Mouse (Mus musculus): ENCODE results near the gene Gm10490. TPM values are rescaled to one million over a fixed set of nuclear protein-coding genes. Genes with fewer than 3 reads are reported as not detected.

The Gm10490 gene
- polyA plus RNA-seq, 1 experiment from 2014 or later, result not detected

DNA sequence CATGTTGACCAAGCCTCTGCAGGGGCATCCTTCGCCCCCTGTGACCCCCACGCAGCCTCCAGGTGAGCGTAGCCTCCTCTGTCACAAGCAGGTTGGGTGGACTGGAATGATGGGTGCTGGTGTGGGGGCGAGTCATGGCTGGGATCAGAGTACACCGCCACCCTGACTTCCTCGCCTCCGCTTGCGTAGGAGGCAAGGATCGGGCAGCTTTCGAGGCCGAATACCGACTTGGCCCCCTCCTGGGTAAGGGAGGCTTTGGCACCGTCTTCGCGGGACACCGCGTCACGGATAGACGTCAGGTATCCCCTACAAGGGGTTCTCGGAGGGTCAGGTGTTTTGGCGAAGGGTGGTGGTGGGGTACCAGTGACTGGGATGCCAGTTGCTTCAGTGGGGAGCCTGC, 30.8 kb upstream of the Gm10490 start:
- H3K9me3 ChIP-seq (ENCODE audit: control insufficient read depth, low read length), result no peaks in the 10 kb centered on the region
- H3K36me3 ChIP-seq (ENCODE audit: control insufficient read depth, insufficient read depth, low read length), result no peaks in the 10 kb centered on the region
- DNase-seq (ENCODE audit: low spot score, missing footprints), result no peak
- H3K27me3 ChIP-seq (ENCODE audit: control insufficient read depth, insufficient read depth, low read length), result no peaks in the 10 kb centered on the region
- ATAC-seq (ENCODE audit: low FRiP score), result peak; percentile 54; the same call in 1 of the 2 replicates
- peak overlapping the region; percentile 50; the same call in 1 of the 2 replicates for H3K9ac ChIP-seq (ENCODE audit: low read length)
- peak overlapping the region; percentile 82 for H3K4me2 ChIP-seq
- peaks cover 7% of the 10 kb centered on the region; the same call in 1 of the 2 replicates for H3K4me1 ChIP-seq (ENCODE audit: control insufficient read depth, insufficient read depth, low read length)
- peak overlapping the region; percentile 42 for H3K4me3 ChIP-seq (ENCODE audit: low read depth, low read length)
- 22% methylated on average over 21 of the region's 21 CpGs for WGBS
- H3K27ac ChIP-seq (ENCODE audit: low read depth, low read length), result no peak overlapping the region

DNA sequence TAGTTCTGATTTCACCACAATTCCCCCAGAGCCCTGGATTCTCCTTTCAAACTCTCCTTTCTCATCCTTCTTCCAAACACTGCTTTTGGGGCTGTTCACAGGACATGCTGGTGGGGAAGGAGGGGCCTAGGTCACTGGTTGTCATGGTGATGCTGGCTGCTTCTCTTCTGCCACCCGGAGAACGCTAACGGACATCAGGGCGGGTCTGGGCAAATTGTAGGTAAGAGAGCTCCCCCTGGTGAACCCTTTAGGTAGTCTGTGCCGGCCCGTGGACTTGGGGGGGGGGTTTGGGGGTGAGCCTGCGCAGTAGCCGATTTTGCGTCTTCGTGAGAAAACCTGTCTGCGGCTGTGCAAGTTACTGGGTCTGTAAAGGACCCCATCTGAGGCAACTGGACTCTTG, 29.5 kb upstream of the Gm10490 start:
- WGBS, result 8% methylated on average over 11 of the region's 11 CpGs
- ATAC-seq (ENCODE audit: low FRiP score), result peak; percentile 73
- H3K9ac ChIP-seq (ENCODE audit: low read length), result no peak overlapping the region

DNA sequence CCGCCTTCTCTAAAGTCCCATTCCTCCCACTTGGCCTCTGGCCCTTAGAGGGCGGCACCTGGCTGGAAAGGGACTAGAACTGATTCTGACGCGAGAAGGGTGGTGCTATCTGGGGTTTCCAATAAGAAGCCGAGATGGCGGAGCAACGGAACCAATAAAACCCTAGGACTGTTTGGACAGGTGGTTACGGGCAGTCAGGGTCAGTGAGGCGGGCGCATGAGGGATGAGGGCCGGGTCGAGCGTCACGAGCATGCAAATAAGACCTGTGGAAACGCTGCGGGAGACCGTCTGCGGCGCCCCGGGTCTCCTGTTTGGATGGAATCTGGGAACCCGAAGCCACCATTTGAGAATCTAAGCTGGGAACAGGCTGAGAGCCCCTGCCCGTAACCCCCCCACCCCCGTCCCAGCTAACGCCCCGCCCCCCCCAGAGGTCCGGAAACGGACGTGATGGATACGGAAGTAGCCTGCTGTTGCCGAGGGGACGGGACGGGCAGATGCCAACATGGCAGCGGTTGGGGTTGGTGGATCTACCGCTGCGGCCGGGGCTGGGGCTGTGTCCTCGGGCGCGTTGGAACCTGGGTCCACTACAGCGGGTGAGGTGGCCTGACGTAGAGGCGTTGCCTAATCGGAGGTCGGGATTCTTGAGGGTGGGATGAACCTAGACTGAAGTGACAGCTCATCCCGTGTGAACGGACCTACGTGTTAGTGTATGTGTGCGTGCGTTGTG, 25.3 kb upstream of the Gm10490 start, which contains the start of gene Slc35a2:
Gene Slc35a2, plus strand, starts transcription at position 188 of the 727 bp plus-strand sequence.
- no peaks in the 10 kb centered on the region for H3K27me3 ChIP-seq (ENCODE audit: control insufficient read depth, insufficient read depth, low read length)
- no peaks in the 10 kb centered on the region for H3K9me3 ChIP-seq (ENCODE audit: control insufficient read depth, low read length)
- H3K36me3 ChIP-seq (ENCODE audit: control insufficient read depth, insufficient read depth, low read length), result no peaks in the 10 kb centered on the region
- peak within 1 kb of the TSS; percentile 50 for H3K4me3 ChIP-seq (ENCODE audit: low read depth, low read length)
- 18% methylated on average over 47 of the region's 49 CpGs for WGBS
- peak within 1 kb of the TSS; percentile 37 for H3K9ac ChIP-seq (ENCODE audit: low read length)
- DNase-seq (ENCODE audit: low spot score, missing footprints) (peak; percentile 94), ATAC-seq (ENCODE audit: low FRiP score) (peak; percentile 88)
- H3K4me2 ChIP-seq, result peak within 1 kb of the TSS; percentile 56
- H3K4me1 ChIP-seq (ENCODE audit: control insufficient read depth, insufficient read depth, low read length), result peaks cover 5% of the 10 kb centered on the region; the same call in 1 of the 2 replicates
- peak within 1 kb of the TSS; percentile 59; the same call in 1 of the 2 replicates for H3K27ac ChIP-seq (ENCODE audit: low read depth, low read length)

More for the DNA sequence above, 29.5 kb upstream of the Gm10490 start:
- H3K4me2 ChIP-seq, result peak overlapping the region; percentile 82
- H3K4me1 ChIP-seq (ENCODE audit: control insufficient read depth, insufficient read depth, low read length), result peaks cover 7% of the 10 kb centered on the region; the same call in 1 of the 2 replicates
- H3K9me3 ChIP-seq (ENCODE audit: control insufficient read depth, low read length), result no peaks in the 10 kb centered on the region
- H3K36me3 ChIP-seq (ENCODE audit: control insufficient read depth, insufficient read depth, low read length), result no peaks in the 10 kb centered on the region
- no peaks in the 10 kb centered on the region for H3K27me3 ChIP-seq (ENCODE audit: control insufficient read depth, insufficient read depth, low read length)
- H3K27ac ChIP-seq (ENCODE audit: low read depth, low read length), result no peak overlapping the region
- peak overlapping the region; percentile 42 for H3K4me3 ChIP-seq (ENCODE audit: low read depth, low read length)
- peak; percentile 91 for DNase-seq (ENCODE audit: low spot score, missing footprints)

DNA sequence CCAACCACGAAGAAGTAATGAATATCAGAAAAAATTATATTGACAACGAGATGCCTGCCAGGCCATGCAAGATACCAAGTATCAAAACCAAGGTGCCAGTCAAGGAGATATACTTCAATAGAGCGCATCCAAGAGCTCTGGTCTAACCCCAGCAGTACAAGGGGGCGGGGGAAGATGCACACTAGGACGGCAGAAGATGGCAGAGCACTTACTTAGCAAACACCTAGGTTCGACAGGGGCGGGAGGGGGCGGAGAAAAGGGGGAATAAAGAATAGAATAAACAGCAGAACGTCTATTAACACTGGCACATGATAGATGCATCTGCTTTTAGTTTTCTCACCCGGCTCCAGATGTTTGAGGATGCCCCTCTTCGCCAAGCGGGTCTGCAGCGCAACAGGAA, 11.1 kb upstream of the Gm10490 start:
- H3K36me3 ChIP-seq (ENCODE audit: control insufficient read depth, insufficient read depth, low read length), result 0 out of 2 replicates have a peak, but pooled peaks cover 3% of the 10 kb centered on the region
- DNase-seq (ENCODE audit: low spot score, missing footprints) (no peak), ATAC-seq (ENCODE audit: low FRiP score) (no peak)
- H3K27me3 ChIP-seq (ENCODE audit: control insufficient read depth, insufficient read depth, low read length), result no peaks in the 10 kb centered on the region
- H3K4me2 ChIP-seq, result peak overlapping the region; percentile 49
- no peaks in the 10 kb centered on the region; the same call in 1 of the 2 replicates for H3K4me1 ChIP-seq (ENCODE audit: control insufficient read depth, insufficient read depth, low read length)
- peak overlapping the region; percentile 66 for H3K9ac ChIP-seq (ENCODE audit: low read length)
- H3K4me3 ChIP-seq (ENCODE audit: low read depth, low read length), result peak overlapping the region; percentile 52
- no peaks in the 10 kb centered on the region for H3K9me3 ChIP-seq (ENCODE audit: control insufficient read depth, low read length)
- no peak overlapping the region for H3K27ac ChIP-seq (ENCODE audit: low read depth, low read length)
- 46% methylated on average over 11 of the region's 13 CpGs for WGBS

DNA sequence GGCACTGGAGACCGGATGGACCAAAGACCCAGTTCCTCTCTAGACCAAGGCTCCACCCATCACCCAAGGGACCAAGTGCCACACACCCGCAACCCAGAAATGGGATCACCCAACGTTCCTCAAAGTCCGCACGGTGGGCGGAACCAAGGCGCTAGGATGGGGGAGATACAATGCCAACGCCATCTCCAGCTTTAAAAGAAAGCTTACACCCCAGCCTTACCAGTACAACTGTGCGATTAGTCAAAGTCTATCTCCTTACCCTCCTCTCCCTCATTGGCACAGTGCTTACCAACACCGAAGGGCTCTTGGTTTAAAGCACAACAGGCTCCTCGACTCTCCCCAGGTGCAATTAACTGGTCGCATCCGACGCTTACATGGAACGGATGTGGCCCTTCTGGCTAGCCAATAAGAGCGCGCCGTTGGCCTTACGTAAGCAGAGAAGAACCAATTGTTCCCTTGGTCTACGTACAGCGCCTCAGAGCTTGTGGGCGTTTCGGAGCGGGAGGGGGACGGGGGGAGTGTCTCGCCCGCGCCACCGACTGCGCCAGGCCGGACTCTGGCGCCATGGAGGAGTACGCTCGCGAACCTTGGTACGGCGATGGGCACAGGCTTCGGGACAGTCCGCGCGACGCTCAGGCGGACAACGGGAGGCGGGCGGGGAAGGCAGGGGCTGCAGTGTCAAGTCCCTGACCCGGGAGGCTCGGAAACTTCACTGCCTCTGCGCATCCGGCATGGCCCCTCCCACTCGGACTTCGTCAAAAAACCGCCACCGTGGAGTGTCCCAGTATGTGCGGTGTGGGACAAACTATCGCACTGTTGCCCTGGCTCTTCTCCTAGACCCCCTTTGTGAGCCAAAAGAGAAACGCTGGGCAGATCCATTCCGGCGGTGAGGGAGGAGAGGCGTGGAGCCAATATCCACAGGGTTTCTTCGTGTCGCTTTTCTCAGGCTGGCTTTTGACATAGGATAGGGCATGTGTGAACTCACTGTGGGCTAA, 10.2 kb upstream of the Gm10490 start, which contains the start of the genes Pqbp1 and Timm17b:
Gene Pqbp1, minus strand, starts transcription at position 390 of the 995 bp plus-strand sequence.
Gene Timm17b, plus strand, starts transcription at position 478 of the 995 bp plus-strand sequence.
- ATAC-seq (ENCODE audit: low FRiP score), result peak; percentile 98
- no peaks in the 10 kb centered on the region; the same call in 1 of the 2 replicates for H3K4me1 ChIP-seq (ENCODE audit: control insufficient read depth, insufficient read depth, low read length)
- DNase-seq (ENCODE audit: low spot score, missing footprints), result peak; percentile 97
- H3K9me3 ChIP-seq (ENCODE audit: control insufficient read depth, low read length), result no peaks in the 10 kb centered on the region
- peak within 1 kb of the TSS; percentile 67; the same call in 1 of the 2 replicates for H3K27ac ChIP-seq (ENCODE audit: low read depth, low read length)
- H3K27me3 ChIP-seq (ENCODE audit: control insufficient read depth, insufficient read depth, low read length), result no peaks in the 10 kb centered on the region
- peak within 1 kb of the TSS; percentile 66 for H3K9ac ChIP-seq (ENCODE audit: low read length)
- H3K4me3 ChIP-seq (ENCODE audit: low read depth, low read length), result peak within 1 kb of the TSS; percentile 52
- 0 out of 2 replicates have a peak, but pooled peaks cover 3% of the 10 kb centered on the region for H3K36me3 ChIP-seq (ENCODE audit: control insufficient read depth, insufficient read depth, low read length)
- H3K4me2 ChIP-seq, result peak within 1 kb of the TSS; percentile 49
- WGBS, result 16% methylated on average over 62 of the region's 62 CpGs

DNA sequence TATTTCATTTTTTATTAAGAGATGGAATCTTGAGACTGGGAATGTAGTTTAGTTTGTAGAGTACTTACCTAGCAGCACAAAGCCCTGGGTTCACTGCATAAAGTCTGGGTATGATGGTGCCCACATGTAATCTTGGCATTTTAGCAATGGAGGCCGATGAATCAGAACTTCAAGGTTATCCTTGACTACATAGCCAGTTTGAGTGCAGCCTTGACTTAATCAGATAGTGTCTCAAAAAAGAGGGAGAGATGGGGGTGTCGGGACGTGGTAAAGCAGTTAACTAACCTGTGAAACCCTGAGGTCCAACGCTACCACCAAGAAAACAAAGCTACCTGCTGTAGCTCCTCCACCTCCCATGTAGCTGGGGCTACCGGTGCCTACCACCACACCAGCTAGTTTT, 4.9 kb upstream of the Gm10490 start:
- H3K4me1 ChIP-seq (ENCODE audit: control insufficient read depth, insufficient read depth, low read length), result no peaks in the 10 kb centered on the region; the same call in 1 of the 2 replicates
- WGBS, result 98% methylated on average over 5 of the region's 5 CpGs

DNA sequence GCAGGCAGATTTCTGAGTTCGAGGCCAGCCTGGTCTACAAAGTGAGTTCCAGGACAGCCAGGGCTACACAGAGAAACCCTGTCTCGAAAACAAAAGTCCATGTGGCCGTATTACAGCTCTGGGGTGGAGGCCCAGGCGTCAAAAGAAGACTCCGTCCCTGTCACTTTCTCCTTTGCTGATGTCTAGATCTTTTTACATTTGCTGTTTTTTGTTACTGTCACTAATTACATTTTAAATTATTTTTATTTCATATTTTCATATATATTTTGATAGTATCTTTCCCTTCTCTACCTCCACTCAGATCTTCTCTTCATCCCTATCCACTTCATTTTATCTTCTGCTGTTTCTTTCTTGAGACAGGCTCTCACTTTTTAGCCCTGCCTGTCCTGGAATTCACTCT, 1.6 kb upstream of the Gm10490 start, which contains the start of gene Gm10491:
Gene Gm10491, minus strand, starts transcription at position 101 of the 400 bp plus-strand sequence.
- WGBS, result 81% methylated on average over 5 of the region's 5 CpGs
- Histone ChIP-seq H3K4me1 (ENCODE audit: control insufficient read depth, insufficient read depth, low read length) (no peaks in the 10 kb centered on the region), H3K27ac (ENCODE audit: low read depth, low read length) (no peak within 1 kb of the TSS), H3K4me2 (no peak within 1 kb of the TSS), H3K36me3 (ENCODE audit: control insufficient read depth, insufficient read depth, low read length) (no peaks in the 10 kb centered on the region; the same call in 1 of the 2 replicates), H3K9ac (ENCODE audit: low read length) (no peak within 1 kb of the TSS), H3K9me3 (ENCODE audit: control insufficient read depth, low read length) (no peaks in the 10 kb centered on the region), H3K4me3 (ENCODE audit: low read depth, low read length) (no peak within 1 kb of the TSS), H3K27me3 (ENCODE audit: control insufficient read depth, insufficient read depth, low read length) (no peaks in the 10 kb centered on the region)
- DNase-seq (ENCODE audit: low spot score, missing footprints) (no peak), ATAC-seq (ENCODE audit: low FRiP score) (no peak)

More for the DNA sequence above, 4.9 kb upstream of the Gm10490 start:
- Histone ChIP-seq H3K9me3 (ENCODE audit: control insufficient read depth, low read length) (no peaks in the 10 kb centered on the region), H3K9ac (ENCODE audit: low read length) (no peak overlapping the region), H3K27me3 (ENCODE audit: control insufficient read depth, insufficient read depth, low read length) (no peaks in the 10 kb centered on the region), H3K4me2 (no peak overlapping the region), H3K36me3 (ENCODE audit: control insufficient read depth, insufficient read depth, low read length) (no peaks in the 10 kb centered on the region; the same call in 1 of the 2 replicates), H3K4me3 (ENCODE audit: low read depth, low read length) (no peak overlapping the region), H3K27ac (ENCODE audit: low read depth, low read length) (no peak overlapping the region)
- DNase-seq (ENCODE audit: low spot score, missing footprints) (no peak), ATAC-seq (ENCODE audit: low FRiP score) (no peak)

DNA sequence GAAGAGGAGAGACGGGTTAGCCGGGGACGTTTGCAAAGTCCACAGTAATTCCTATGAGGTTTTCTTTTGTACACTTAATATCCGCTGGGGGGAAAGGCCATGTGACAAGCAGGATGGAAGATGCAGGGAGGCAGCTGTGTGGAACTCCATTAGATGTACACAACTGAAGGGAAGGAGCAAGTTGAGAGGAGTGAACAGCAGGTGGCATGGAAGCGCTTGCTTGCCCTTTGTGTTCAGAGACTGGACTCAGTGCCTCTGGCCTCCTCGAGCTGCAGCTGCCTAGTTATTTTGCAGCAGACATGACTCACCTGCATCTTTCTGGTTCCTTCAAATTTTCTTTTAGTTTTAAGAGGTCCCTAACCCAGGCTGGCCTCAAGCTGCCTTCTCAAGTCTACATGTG, 1.1 kb downstream of the Gm10490 start:
- 59% methylated on average over 6 of the region's 6 CpGs for WGBS
- no peaks in the 10 kb centered on the region; the same call in 1 of the 2 replicates for H3K36me3 ChIP-seq (ENCODE audit: control insufficient read depth, insufficient read depth, low read length)
- H3K4me2 ChIP-seq, result no peak overlapping the region
- no peak overlapping the region for H3K4me3 ChIP-seq (ENCODE audit: low read depth, low read length)
- no peaks in the 10 kb centered on the region for H3K9me3 ChIP-seq (ENCODE audit: control insufficient read depth, low read length)
- H3K27ac ChIP-seq (ENCODE audit: low read depth, low read length), result no peak overlapping the region
- no peak overlapping the region for H3K9ac ChIP-seq (ENCODE audit: low read length)
- DNase-seq (ENCODE audit: low spot score, missing footprints), result no peak
- no peak for ATAC-seq (ENCODE audit: low FRiP score)
- no peaks in the 10 kb centered on the region for H3K4me1 ChIP-seq (ENCODE audit: control insufficient read depth, insufficient read depth, low read length)
- H3K27me3 ChIP-seq (ENCODE audit: control insufficient read depth, insufficient read depth, low read length), result no peaks in the 10 kb centered on the region

Measured in midbrain, embryonic 11.5 days (tissue).